Mouse (Mus musculus) liver, embryonic 14.5 days (tissue): ENCODE measurements around the gene Gm11627. TPM values are rescaled to one million over a fixed set of nuclear protein-coding genes. Genes with fewer than 3 reads are reported as not detected.

Experiments
- ATAC-seq: fragments of 200-750 bp; cut with Nextera tagmentation; 2 replicates; pipeline ENCODE4 v1.8.0; 2017; ENCODE audit warnings: moderate number of reproducible peaks, mild to moderate bottlenecking, moderate library complexity; ENCODE audit not compliant: insufficient read depth
- DNase-seq, 3 experiments: peaks; one replicate each; pipeline ENCODE4 v3.0.0-alpha.2; 2012 to 2013; ENCODE audit warnings: low read depth in 3 of 3, low spot score in 3 of 3
- H3K27ac ChIP-seq: fragments of 300-500 bp; sonication (generic); 2 replicates; pipeline ENCODE4 v1.5.1; 2014; ENCODE audit warnings: moderate library complexity, mild to moderate bottlenecking, control low read depth, inconsistent platforms
- H3K27me3 ChIP-seq: fragments of 300-500 bp; sonication (generic); 2 replicates; pipeline ENCODE4 v1.6.1; 2014; ENCODE audit warnings: mild to moderate bottlenecking, low read length, moderate library complexity; ENCODE audit not compliant: control insufficient read depth, insufficient read depth
- H3K36me3 ChIP-seq: fragments of 300-500 bp; sonication (generic); replicated peaks from 2 replicates; pipeline ENCODE4 v1.6.1; 2014; ENCODE audit warnings: low read depth; ENCODE audit not compliant: control insufficient read depth, insufficient read depth
- H3K4me1 ChIP-seq, 2 experiments: fragments of 200-500 bp in 1 of 2; fragments of 300-500 bp in 1 of 2; sonication (generic) in 1 of 2; replicated peaks; 2 replicates each; pipeline ENCODE4 v1.6.1; 2012 to 2014; ENCODE audit warnings: antibody characterized with exemption in 1 of 2, inconsistent platforms in 1 of 2, low read length in 1 of 2; ENCODE audit not compliant: control insufficient read depth in 2 of 2, insufficient read depth in 2 of 2
- H3K4me2 ChIP-seq: fragments of 300-500 bp; sonication (generic); 2 replicates; pipeline ENCODE4 v1.6.1; 2014; ENCODE audit warnings: low read depth, mild to moderate bottlenecking, control low read depth, moderate library complexity
- H3K4me3 ChIP-seq, 2 experiments: fragments of 200-500 bp in 1 of 2; fragments of 300-500 bp in 1 of 2; sonication (generic) in 1 of 2; 2 replicates each; pipeline ENCODE4 v1.5.1; 2012 to 2014; ENCODE audit warnings: low read depth in 2 of 2, low read length in 2 of 2, mild to moderate bottlenecking in 2 of 2, control low read depth in 1 of 2, inconsistent platforms in 1 of 2, moderate library complexity in 1 of 2; ENCODE audit not compliant: insufficient read depth in 1 of 2
- H3K9ac ChIP-seq: fragments of 300-500 bp; sonication (generic); replicated peaks from 2 replicates; pipeline ENCODE4 v1.6.1; 2014; ENCODE audit warnings: mild to moderate bottlenecking, control low read depth, moderate library complexity
- H3K9me3 ChIP-seq: fragments of 300-500 bp; sonication (generic); 2 replicates; pipeline ENCODE4 v1.6.1; 2016; ENCODE audit warnings: low read length, mixed read lengths; ENCODE audit not compliant: control insufficient read depth
- CTCF ChIP-seq: IDR thresholded peaks from 2 replicates; pipeline ENCODE4 v1.5.1; 2016; ENCODE audit warnings: antibody characterized with exemption, low read depth, control low read depth
- EP300 ChIP-seq: IDR thresholded peaks from 2 replicates; pipeline ENCODE4 v1.6.1; 2016; ENCODE audit warnings: antibody characterized with exemption, low read depth
- WGBS: fragments of 180-500 bp; shearing (Covaris S2); extraction: QIAGEN DNeasy Blood & Tissue Kit; methylation state at CpG from one replicate; pipeline ENCODE4 v1.1.7; 2014; ENCODE audit not compliant: insufficient replicate concordance; 5-methylcytosine and 5-hydroxymethylcytosine counted together
- polyA plus RNA-seq, 2 experiments: library from polyadenylated mRNA; depleted of rRNA in 1 of 2; stranded (reverse) in 1 of 2; unstranded in 1 of 2; fragments of >200 nt; fragmentation: Nextera tagmentation in 1 of 2; extraction: Ambion mirVana in 1 of 2; gene quantifications; 2 replicates each; pipeline versions ENCODE4 v1.2.1 to v1.2.3; 2012 to 2014

Gm11627 gene
- polyA plus RNA-seq, 2 experiments: 0.17 TPM; not detected in 1

GRCm38 (mm10) chr11:102534078-102534477, 45.2 kb downstream of the Gm11627 start:
- Histone ChIP-seq H3K36me3 (peaks cover 6% of the 10 kb centered on the region), H3K27ac (no peak overlapping the region), H3K9me3 (no peaks in the 10 kb centered on the region), H3K4me1 (no peaks in the 10 kb centered on the region), H3K4me2 (no peak overlapping the region), H3K4me3 (no peak overlapping the region), H3K27me3 (no peaks in the 10 kb centered on the region), H3K9ac (no peak overlapping the region)
- TF ChIP-seq CTCF: no peak
- no peak for TF ChIP-seq EP300
- WGBS: 68% methylated on average over 2 of the region's 2 CpGs
- DNase-seq (no peak), ATAC-seq (no peak)

- DNase-seq (no peak), ATAC-seq (no peak)
- Histone ChIP-seq H3K27me3 (no peaks in the 10 kb centered on the region), H3K9ac (no peak overlapping the region), H3K27ac (no peak overlapping the region), H3K4me3 (no peak overlapping the region), H3K36me3 (no peaks in the 10 kb centered on the region; the same call in none of the 2 replicates), H3K4me1 (no peaks in the 10 kb centered on the region), H3K4me2 (no peak overlapping the region), H3K9me3 (no peaks in the 10 kb centered on the region)
- TF ChIP-seq CTCF (no peak), EP300 (no peak)
- 72% methylated on average over 5 of the region's 5 CpGs for WGBS
Observed at GRCm38 (mm10) chr11:102531425-102531824, 47.8 kb downstream of the Gm11627 start.

Other genes with a start within 250 kb of the Gm11627 start
- 570 and 632 TPM in 2 replicates for gene Slc4a1, start 213.3 kb downstream of the Gm11627 start, polyA plus RNA-seq (2012; rRNA removed)
- 606 and 703 TPM in 2 replicates for gene Slc4a1, start 213.3 kb downstream of the Gm11627 start, polyA plus RNA-seq (2014; fragmentation: Nextera tagmentation; extraction: Ambion mirVana)
- 1.4 and 1.9 TPM in 2 replicates for gene Rundc3a, start 186.1 kb downstream of the Gm11627 start, polyA plus RNA-seq (2012; rRNA removed)
- gene Rundc3a, start 186.1 kb downstream of the Gm11627 start, polyA plus RNA-seq (2014; fragmentation: Nextera tagmentation; extraction: Ambion mirVana): 1.0 and 1.2 TPM in 2 replicates
- gene Slc25a39, start 171.5 kb downstream of the Gm11627 start, polyA plus RNA-seq (2012; rRNA removed): 167 and 187 TPM in 2 replicates
- 339 and 363 TPM in 2 replicates for gene Slc25a39, start 171.5 kb downstream of the Gm11627 start, polyA plus RNA-seq (2014; fragmentation: Nextera tagmentation; extraction: Ambion mirVana)
- 25.4 and 28.9 TPM in 2 replicates for gene Grn, start 149.1 kb downstream of the Gm11627 start, polyA plus RNA-seq (2012; rRNA removed)
- gene Grn, start 149.1 kb downstream of the Gm11627 start, polyA plus RNA-seq (2014; fragmentation: Nextera tagmentation; extraction: Ambion mirVana): 34.1 and 41.4 TPM in 2 replicates
- 1.6 and 2.0 TPM in 2 replicates for gene Fam171a2, start 131.8 kb downstream of the Gm11627 start, polyA plus RNA-seq (2012; rRNA removed)
- 0.17 and 0.35 TPM in 2 replicates for gene Fam171a2, start 131.8 kb downstream of the Gm11627 start, polyA plus RNA-seq (2014; fragmentation: Nextera tagmentation; extraction: Ambion mirVana)
- 28.4 and 35.4 TPM in 2 replicates for gene Itga2b, start 109.3 kb downstream of the Gm11627 start, polyA plus RNA-seq (2012; rRNA removed)
- 20.0 and 27.3 TPM in 2 replicates for gene Itga2b, start 109.3 kb downstream of the Gm11627 start, polyA plus RNA-seq (2014; fragmentation: Nextera tagmentation; extraction: Ambion mirVana)
- gene Gpatch8, start 23.1 kb downstream of the Gm11627 start, polyA plus RNA-seq (2012; rRNA removed): 7.5 and 7.8 TPM in 2 replicates
- 14.1 and 16.4 TPM in 2 replicates for gene Gpatch8, start 23.1 kb downstream of the Gm11627 start, polyA plus RNA-seq (2014; fragmentation: Nextera tagmentation; extraction: Ambion mirVana)
- gene Fzd2, start 24.9 kb upstream of the Gm11627 start, polyA plus RNA-seq (2012; rRNA removed): 0.91 and 1.1 TPM in 2 replicates
- gene Fzd2, start 24.9 kb upstream of the Gm11627 start, polyA plus RNA-seq (2014; fragmentation: Nextera tagmentation; extraction: Ambion mirVana): 0.28 and 0.47 TPM in 2 replicates
- 0.01 and 0.02 TPM in 2 replicates for gene Meioc, start 84.3 kb upstream of the Gm11627 start, polyA plus RNA-seq (2012; rRNA removed)
- 0.11 TPM in 1 of 2 replicates, not detected in the other for gene Meioc, start 84.3 kb upstream of the Gm11627 start, polyA plus RNA-seq (2014; fragmentation: Nextera tagmentation; extraction: Ambion mirVana)
- gene Ccdc43, start 118.3 kb upstream of the Gm11627 start, polyA plus RNA-seq (2012; rRNA removed): 4.0 and 7.1 TPM in 2 replicates
- gene Ccdc43, start 118.3 kb upstream of the Gm11627 start, polyA plus RNA-seq (2014; fragmentation: Nextera tagmentation; extraction: Ambion mirVana): 14.1 and 14.7 TPM in 2 replicates
- 0.30 TPM in 2 replicates for gene Adam11, start 182.0 kb upstream of the Gm11627 start, polyA plus RNA-seq (2012; rRNA removed)
- 0.04 and 0.06 TPM in 2 replicates for gene Adam11, start 182.0 kb upstream of the Gm11627 start, polyA plus RNA-seq (2014; fragmentation: Nextera tagmentation; extraction: Ambion mirVana)
- 1.2 and 1.7 TPM in 2 replicates for gene Gjc1, start 240.2 kb upstream of the Gm11627 start, polyA plus RNA-seq (2012; rRNA removed)
- 1.1 and 1.5 TPM in 2 replicates for gene Gjc1, start 240.2 kb upstream of the Gm11627 start, polyA plus RNA-seq (2014; fragmentation: Nextera tagmentation; extraction: Ambion mirVana)